Mouse (Mus musculus) embryonic fibroblast, embryonic 13.5 days (primary cell): ENCODE measurements around the gene Prkaca.

Experiments
- CTCF ChIP-seq: IDR thresholded peaks from 2 replicates; pipeline ENCODE4 v1.5.1; 2011; ENCODE audit warnings: mild to moderate bottlenecking, control low read depth, low read length, moderate library complexity, borderline replicate concordance; ENCODE audit not compliant: insufficient read depth
- POLR2A ChIP-seq: IDR thresholded peaks from 2 replicates; pipeline ENCODE4 v1.6.1; 2011; ENCODE audit warnings: low read depth, mild to moderate bottlenecking, control low read depth, low read length, moderate library complexity

- TF ChIP-seq CTCF (no peak), POLR2A (no peak)
These were observed 37.4 kb upstream of the Prkaca start for GRCm38 (mm10) chr8:83935435-83935834.
